Mouse (Mus musculus) left cerebral cortex, adult 18-20 months (tissue): Measurements from ENCODE around the gene Slc26a9. TPM values are rescaled to one million over a fixed set of nuclear protein-coding genes. Genes with fewer than 3 reads are reported as not detected.
"Not testable (repeated sequence)": the region's sequence is repeated elsewhere in the genome, so short reads cannot be mapped to it uniquely, and the experiment has no call there.

Source experiments
- DNase-seq, 2 experiments: peaks; one replicate each; pipeline ENCODE4 v3.0.0; 2021 to 2022; ENCODE audit warnings: low spot score in 2 of 2, mixed read lengths in 1 of 2
- total RNA-seq, 2 experiments: library from RNA; stranded (reverse); gene quantifications; 2 replicates each; pipeline ENCODE4 v1.2.3; 2021

Gene Slc26a9
- total RNA-seq, 2 experiments from 2014 or later: 0.07 TPM; not detected in 1

GRCm38 (mm10) chr1:131764581-131765338 is 20.9 kb downstream of the Slc26a9 start:
- peak in 1 of 2 experiments; percentile 1 for DNase-seq

- DNase-seq: peak; percentile 75 to 83
Measured at GRCm38 (mm10) chr1:131765357-131766001, 21.7 kb downstream of the Slc26a9 start.

- DNase-seq: no peak
Measured at GRCm38 (mm10) chr1:131769296-131769695, 25.5 kb downstream of the Slc26a9 start.

GRCm38 (mm10) chr1:131770656-131771055 is 26.8 kb downstream of the Slc26a9 start:
- peak; percentile 74 to 82 for DNase-seq

- DNase-seq: no peak
Measured at GRCm38 (mm10) chr1:131771440-131771839, 27.6 kb downstream of the Slc26a9 start.

GRCm38 (mm10) chr1:131794591-131794990 is 50.8 kb downstream of the Slc26a9 start:
- DNase-seq: no peak

GRCm38 (mm10) chr1:131795171-131795570 is 51.3 kb downstream of the Slc26a9 start:
- DNase-seq: no peak

- peak in 1 of 2 experiments; percentile 18 for DNase-seq
Measured at GRCm38 (mm10) chr1:131797202-131797909, 53.5 kb downstream of the Slc26a9 start, which contains the start of gene Pm20d1. Gene Pm20d1 (plus strand): TSS chr1:131797381.

GRCm38 (mm10) chr1:131800001-131800400 is 56.2 kb downstream of the Slc26a9 start:
- no peak for DNase-seq

- no peak for DNase-seq
Measured at GRCm38 (mm10) chr1:131801071-131801470, 57.2 kb downstream of the Slc26a9 start.

GRCm38 (mm10) chr1:131802652-131803051 is 58.8 kb downstream of the Slc26a9 start:
- no peak for DNase-seq

- no peak for DNase-seq
Measured at GRCm38 (mm10) chr1:131804166-131804565, 60.3 kb downstream of the Slc26a9 start.

GRCm38 (mm10) chr1:131808986-131809385 is 65.2 kb downstream of the Slc26a9 start:
- DNase-seq: no peak

- DNase-seq: no peak
Measured at GRCm38 (mm10) chr1:131809651-131810050, 65.8 kb downstream of the Slc26a9 start.

GRCm38 (mm10) chr1:131811393-131811792 is 67.6 kb downstream of the Slc26a9 start:
- no peak for DNase-seq

GRCm38 (mm10) chr1:131812006-131812405 is 68.2 kb downstream of the Slc26a9 start:
- no peak for DNase-seq

- DNase-seq: no peak
Measured at GRCm38 (mm10) chr1:131812631-131813295, 68.9 kb downstream of the Slc26a9 start.

- DNase-seq: no peak
Measured at GRCm38 (mm10) chr1:131813731-131814130, 69.9 kb downstream of the Slc26a9 start.

GRCm38 (mm10) chr1:131814191-131814590 is 70.4 kb downstream of the Slc26a9 start:
- no peak for DNase-seq

- DNase-seq: no peak
Measured at GRCm38 (mm10) chr1:131816886-131817285, 73.1 kb downstream of the Slc26a9 start.

- not testable (repeated sequence) for DNase-seq
Measured at GRCm38 (mm10) chr1:131820353-131820752, 76.5 kb downstream of the Slc26a9 start.
